Mouse (Mus musculus): ENCODE data around the gene Gm21981. TPM values are rescaled to one million over a fixed set of nuclear protein-coding genes. Genes with fewer than 3 reads are reported as not detected.
A peak's percentile ranks its signal among the peaks of the same experiment; 100 is the strongest.

Gm21981 gene
- total RNA-seq (2015) (not detected in 2 replicates), total RNA-seq (2017) (not detected in 2 replicates)

DNA sequence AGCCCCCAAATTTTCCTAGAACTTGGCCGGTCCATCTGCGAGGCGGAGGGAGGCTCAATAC is at the start of gene Gm21981:
Gene Gm21981, minus strand, starts transcription at position 14 of the 61 bp plus-strand sequence.
- ATAC-seq (ENCODE audit: poor library complexity, severe bottlenecking): no peak

- peak; percentile 36 for ATAC-seq (ENCODE audit: poor library complexity, severe bottlenecking)
These were observed 48.9 kb upstream of the Gm21981 start for GRCm38 (mm10) chr17:47742991-47743734.

- no peak for ATAC-seq (ENCODE audit: poor library complexity, severe bottlenecking)
These were observed 45.9 kb upstream of the Gm21981 start for GRCm38 (mm10) chr17:47740186-47740585.

DNA sequence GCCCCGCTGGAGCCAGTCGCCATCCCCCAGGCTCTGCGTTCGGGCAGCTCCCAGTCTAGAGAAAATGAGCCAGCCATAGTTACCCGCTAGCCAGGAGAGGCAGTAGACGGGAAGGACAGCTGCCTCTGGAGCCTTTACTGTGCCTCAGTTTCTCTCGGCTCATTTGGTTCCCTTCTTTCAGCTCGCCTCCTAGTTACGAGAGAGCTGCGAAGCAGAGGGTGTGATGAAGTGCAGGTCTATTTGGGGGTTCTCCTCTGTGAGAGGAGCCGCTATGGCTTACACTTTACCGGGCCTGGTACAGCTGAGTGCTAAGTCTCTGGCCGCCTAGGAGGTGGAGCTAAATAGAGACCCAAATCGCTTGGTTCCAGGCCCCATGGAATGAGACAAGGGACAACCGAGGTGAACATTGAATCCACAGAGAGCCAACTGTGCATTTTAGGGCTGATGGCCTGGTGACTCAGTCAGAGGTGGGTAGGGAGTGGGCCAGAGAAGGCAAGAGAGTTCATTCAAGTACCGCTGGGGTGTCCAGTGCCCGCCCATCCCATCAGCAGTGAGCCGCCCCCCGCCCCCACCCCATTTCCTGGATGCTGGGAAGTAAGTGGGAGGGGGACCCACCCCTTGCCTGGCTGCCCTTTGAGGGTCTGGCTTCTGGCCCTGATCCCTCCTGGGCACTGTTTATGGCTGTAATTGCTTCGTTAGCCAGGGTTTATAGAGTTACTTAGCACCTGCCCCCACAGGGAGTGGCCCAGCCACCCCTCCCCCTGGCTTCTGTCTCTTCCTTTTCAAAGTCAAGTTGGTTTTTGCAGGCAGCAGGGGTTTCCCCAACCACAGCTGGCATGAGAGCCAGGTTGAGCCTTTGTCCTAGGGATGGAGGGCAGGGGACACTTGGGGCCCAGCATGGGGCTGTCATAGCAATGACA is 44.9 kb upstream of the Gm21981 start:
- ATAC-seq (ENCODE audit: poor library complexity, severe bottlenecking): no peak

GRCm38 (mm10) chr17:47738066-47738878 is 44.0 kb upstream of the Gm21981 start:
- ATAC-seq (ENCODE audit: poor library complexity, severe bottlenecking): peak; percentile 17

DNA sequence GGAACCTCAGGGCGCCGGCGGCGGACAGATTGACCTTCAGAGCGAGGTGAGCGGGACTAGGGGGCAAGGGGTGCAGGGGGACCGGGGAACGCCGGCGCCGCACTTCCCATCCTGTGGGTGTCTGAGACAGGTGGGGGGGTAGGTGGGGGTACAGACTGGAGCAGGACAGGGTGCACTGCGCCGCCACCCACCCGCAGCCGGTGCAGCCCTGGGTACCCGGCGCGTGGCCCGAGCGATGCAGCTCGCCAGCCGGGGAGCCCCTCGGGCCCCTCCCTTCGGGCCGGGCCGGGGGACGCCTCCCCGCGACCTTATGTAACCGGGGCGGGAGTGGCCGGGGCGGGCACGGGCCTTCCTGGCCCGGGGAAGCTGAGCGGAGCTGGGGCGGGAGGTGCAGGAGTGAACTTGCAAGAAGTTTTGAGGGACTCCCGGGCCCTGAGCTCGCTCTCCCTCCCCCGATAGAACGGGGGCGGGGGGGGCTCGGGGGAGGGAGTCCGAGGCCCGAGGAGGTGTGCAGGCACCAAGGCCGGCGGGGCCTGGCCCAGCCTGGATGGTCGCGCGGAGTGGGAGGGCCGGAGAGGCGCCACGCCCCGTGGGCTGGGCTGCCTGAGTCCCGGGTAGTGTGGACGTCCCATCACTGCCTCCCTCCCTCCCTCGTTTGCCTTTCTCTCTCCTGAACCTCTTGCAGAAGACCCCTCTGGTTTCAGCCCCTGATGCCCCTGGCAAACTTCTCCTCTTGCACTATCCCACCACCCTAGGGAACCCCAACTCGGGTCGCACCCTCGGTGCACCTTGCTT is 43.2 kb upstream of the Gm21981 start:
- ATAC-seq (ENCODE audit: poor library complexity, severe bottlenecking): peak; percentile 75

DNA sequence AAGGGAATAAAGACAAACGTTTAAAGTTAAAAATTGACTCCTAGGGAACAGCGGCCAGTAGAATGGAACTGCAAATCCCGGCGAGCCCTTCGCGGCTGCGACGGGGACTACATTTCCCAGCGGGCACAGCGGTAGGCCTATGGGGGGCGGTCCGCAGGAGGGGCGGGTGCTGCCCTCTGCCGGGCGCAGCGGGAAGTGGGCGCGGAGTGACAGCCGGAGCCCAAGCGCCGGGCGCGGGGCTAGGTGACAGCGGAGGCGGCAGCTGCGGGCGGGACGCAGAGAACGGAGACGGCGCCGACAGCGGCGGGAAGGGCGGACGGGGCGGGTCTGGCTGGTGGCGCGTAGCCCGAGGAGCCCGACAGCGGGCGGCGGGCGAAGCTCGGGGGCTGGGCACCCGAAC is 42.6 kb upstream of the Gm21981 start, which contains the start of gene Tfeb:
Gene Tfeb, plus strand, starts transcription at position 175 of the 400 bp plus-strand sequence.
- peak; percentile 87 for ATAC-seq (ENCODE audit: poor library complexity, severe bottlenecking)

DNA sequence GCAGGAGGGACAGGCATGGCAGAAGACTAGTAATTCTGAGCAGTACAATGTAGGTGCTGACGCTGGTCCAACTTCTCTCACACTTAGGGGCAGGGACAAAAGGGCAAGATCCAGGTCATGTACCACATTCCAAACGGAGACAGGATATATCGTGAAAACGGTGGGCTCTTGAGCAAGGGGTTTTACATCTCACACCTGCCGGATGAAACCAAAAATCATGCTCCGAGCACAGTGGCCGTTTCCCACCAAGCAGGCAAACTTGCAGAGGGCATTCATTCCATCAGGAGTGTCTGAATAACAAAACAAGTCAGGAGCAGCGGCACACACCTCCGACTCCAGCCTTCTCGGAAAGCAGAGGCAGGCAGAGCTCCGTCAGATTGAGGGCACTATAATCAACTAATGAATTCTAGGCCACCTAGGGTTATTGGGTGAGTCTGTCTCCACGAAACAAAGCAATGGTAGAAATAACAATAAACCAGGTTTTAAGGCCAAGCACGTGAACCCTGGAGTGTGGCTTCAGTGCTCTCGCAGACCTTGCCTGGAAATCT is 41.4 kb upstream of the Gm21981 start:
- no peak for ATAC-seq (ENCODE audit: poor library complexity, severe bottlenecking)

DNA sequence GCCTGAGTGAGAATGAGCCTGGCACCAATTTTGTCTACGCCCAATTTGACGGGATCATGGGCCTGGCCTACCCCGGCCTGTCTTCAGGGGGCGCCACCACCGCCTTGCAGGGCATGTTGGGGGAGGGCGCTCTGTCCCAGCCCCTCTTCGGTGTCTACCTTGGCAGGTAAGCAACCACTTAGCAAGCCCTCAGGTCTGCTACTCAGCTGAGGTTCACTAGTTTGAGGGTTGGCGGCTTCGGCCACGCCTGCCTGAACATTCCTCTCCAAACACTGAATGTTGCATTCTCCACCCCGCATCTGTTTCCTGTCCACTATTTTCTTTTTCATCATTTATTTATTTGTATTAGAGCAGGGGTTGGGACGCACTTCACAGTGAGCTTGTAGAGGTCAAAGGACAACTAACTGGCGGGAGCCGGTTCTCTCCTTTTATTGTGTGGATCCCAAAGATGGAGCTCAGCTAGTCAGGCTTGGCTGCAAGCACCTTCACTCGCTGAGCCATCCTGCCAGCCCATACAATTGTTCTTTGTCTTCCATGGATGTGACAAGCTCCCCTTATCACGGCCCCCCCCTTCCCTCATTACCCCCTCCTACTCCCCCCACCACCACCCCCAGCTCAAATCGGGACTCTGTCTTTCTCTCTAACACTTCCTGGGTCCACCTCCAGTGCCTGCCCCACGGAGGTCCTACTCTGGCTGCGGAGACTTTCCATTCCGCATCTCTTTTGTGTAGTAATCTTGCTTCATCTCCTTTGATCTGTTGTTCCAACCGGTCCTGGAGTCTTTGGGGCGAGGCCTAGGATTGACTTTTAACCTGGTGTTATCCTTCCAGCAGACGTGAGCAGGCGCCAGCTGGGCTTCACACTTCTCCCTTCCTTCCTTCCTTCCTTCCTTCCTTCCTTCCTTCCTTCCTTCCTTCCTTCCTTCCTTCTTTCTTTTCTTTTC is 36.6 kb upstream of the Gm21981 start:
- ATAC-seq (ENCODE audit: poor library complexity, severe bottlenecking): no peak

GRCm38 (mm10) chr17:47726566-47726965 is 32.3 kb upstream of the Gm21981 start, which contains the start of gene Pgc:
Pgc (plus strand) TSS chr17:47726842.
- ATAC-seq (ENCODE audit: poor library complexity, severe bottlenecking): no peak

- ATAC-seq (ENCODE audit: poor library complexity, severe bottlenecking): no peak
These were observed 26.9 kb upstream of the Gm21981 start for GRCm38 (mm10) chr17:47721183-47721582.

DNA sequence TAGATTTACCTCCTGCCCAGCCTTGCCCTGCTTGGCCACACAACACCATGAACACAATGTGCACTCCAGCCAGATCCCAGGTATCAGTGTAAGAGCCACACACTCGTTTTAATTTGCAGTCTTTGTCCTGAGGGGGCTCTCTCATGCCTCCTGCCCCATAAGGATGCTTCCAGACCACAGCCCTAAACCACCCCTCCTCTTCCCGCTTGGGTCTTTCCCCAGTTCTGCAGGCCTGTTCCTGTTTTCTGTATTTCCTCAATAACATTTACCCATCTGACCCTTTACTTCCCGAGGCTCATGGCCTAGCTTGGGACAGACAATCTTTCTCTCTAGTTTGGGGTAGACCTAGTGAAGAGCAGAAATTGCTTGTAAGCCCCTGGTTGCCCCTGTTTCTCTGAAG is 20.8 kb upstream of the Gm21981 start:
- ATAC-seq (ENCODE audit: poor library complexity, severe bottlenecking): peak; percentile 49; the same call in 1 of the 2 replicates

- ATAC-seq (ENCODE audit: poor library complexity, severe bottlenecking): no peak
These were observed 18.8 kb upstream of the Gm21981 start for GRCm38 (mm10) chr17:47712889-47713571.

DNA sequence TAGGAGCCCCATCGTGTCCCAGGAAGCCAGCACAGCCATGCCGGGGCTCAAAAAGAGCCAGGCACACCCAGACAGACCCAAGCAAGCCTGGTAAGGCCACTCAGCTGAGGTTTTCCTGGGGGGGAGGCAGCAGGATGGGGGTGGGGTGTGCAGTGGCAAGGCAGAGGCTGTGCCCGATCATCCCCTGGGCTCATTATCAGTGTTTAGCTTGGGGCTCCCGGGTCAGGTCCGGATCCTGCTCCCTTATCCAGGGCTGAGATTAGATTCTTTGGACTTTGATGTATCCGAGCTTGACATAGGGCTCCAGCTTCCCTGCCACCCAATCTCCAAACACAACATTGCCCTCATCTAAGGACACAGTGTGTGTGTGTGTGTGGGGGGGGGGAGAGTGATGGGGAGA is 17.6 kb upstream of the Gm21981 start:
- no peak for ATAC-seq (ENCODE audit: poor library complexity, severe bottlenecking)

DNA sequence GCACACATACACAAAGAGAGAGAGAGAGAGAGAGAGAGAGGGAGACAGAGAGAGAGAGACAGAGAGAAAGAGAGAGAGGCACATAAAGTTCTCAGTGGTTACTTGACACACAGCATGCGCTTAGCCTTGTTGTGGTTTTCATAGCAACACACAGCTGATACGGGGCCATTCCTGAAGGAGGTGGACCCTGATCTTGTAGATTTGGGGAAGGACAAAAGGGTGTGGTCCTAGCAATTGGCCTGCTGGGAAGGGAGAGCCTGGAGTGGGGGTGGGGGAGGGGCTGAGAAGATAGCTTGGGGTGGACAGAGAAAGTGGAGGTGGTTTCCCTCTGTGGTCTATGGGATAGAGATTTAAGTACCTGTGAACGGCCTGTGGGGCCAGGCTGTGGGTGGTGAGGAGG is 15.8 kb upstream of the Gm21981 start:
- ATAC-seq (ENCODE audit: poor library complexity, severe bottlenecking): no peak

- no peak for ATAC-seq (ENCODE audit: poor library complexity, severe bottlenecking)
These were observed 14.7 kb upstream of the Gm21981 start for GRCm38 (mm10) chr17:47708972-47709371.

GRCm38 (mm10) chr17:47707961-47708360 is 13.7 kb upstream of the Gm21981 start:
- ATAC-seq (ENCODE audit: poor library complexity, severe bottlenecking): no peak

DNA sequence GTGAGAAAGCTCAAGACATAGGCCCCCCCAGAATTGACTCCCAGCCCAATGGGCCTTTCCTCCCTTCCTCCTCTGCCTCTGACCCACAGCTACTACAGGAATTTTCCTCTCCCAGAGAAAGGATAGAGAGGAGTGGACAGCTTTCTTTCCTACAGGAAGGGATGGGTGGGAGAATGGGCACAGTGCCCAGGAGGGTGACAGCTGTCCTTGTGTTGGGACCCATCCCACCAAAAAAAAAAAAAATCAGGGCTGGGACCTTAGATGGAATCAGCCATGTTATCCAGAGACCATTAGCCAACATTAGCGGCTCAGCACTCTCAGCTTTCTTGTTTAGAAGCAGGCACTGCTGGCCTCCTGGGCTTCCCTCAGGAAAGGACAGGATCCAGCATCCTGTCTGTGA is 11.9 kb upstream of the Gm21981 start:
- ATAC-seq (ENCODE audit: poor library complexity, severe bottlenecking): no peak

DNA sequence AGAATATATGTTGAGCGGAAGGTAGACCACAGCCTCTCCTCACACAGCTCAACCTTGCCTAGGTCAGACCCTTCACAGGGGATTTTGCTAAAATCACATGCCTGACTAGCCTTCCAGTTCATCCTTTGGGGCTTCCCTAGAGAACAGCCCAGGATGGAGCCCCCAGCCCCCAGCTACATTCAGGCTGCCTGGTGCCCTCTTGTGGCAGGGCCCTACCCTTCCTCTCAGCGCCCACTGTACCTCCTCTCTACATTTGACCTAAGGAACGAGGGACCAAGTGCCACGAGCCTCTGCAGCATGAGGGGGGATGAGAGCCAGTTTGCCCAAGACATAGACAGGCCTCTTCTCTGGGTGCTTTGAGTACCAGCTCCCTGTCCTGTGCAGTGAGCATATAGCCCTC is 10.4 kb upstream of the Gm21981 start:
- no peak for ATAC-seq (ENCODE audit: poor library complexity, severe bottlenecking)

Data from megakaryocyte, adult 5-6 weeks (primary cell).